Mouse (Mus musculus): ENCODE measurements around the gene Mkln1. TPM values are rescaled to one million over a fixed set of nuclear protein-coding genes. Genes with fewer than 3 reads are reported as not detected.
"Not testable (repeated sequence)": the region's sequence is repeated elsewhere in the genome, so short reads cannot be mapped to it uniquely, and the experiment has no call there.

Mkln1 gene
- polyA plus RNA-seq, 1 experiment, result 181 TPM

DNA sequence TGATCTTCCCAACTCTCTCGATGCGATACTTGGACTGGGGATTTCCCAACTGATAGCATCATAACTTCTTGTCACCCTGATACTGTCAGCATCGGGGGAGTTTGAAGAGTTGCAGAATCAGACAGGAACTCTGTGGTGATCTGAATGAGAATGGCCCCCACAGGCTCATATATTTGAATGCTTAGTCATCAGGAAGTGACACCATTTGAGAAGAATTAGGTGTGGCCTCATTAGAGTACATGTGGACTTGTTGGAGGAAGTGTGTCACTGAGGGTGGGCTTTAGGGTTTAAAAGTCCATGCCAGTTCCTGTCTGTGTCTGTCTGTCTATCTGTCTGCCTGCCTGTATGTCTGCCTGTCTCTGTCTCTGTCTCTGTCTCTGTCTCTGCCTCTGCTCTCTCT lies 133.3 kb downstream of the Mkln1 start:
- H3K4me1 ChIP-seq (ENCODE audit: control insufficient read depth, insufficient read depth, insufficient read length, low read length), result peaks cover 23% of the 10 kb centered on the region
- no peak overlapping the region for H3K4me3 ChIP-seq (ENCODE audit: insufficient read depth, low read depth, low read length)
- peak overlapping the region; percentile 30 for H3K27ac ChIP-seq (replicated peaks; ENCODE audit: low read depth, low read length)

GRCm38 (mm10) chr6:31534705-31535104 lies 136.2 kb downstream of the Mkln1 start:
- Histone ChIP-seq H3K4me3 (ENCODE audit: insufficient read depth, low read depth, low read length) (no peak overlapping the region), H3K4me1 (ENCODE audit: control insufficient read depth, insufficient read depth, insufficient read length, low read length) (peaks cover 23% of the 10 kb centered on the region), H3K27ac (replicated peaks; ENCODE audit: low read depth, low read length) (no peak overlapping the region)

DNA sequence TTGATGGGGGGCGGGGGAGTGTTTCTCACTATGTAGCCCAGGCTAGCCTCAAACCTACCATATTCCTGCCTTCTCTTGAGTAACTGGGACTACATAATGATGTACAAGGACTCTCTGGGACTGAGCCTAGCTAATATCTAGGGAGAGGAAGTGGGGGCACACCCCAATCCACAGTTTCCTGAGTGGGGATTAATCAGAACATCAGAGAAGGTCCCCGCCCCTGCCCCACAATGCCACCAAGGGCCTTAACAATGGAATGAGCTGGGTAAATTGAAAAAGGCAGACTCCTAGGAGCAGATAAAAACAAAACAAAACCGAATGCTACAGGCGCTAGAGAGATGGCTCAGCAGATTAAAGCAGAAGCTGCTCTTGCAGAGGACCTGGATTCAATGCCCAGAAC lies 138.7 kb downstream of the Mkln1 start:
- Histone ChIP-seq H3K4me3 (ENCODE audit: insufficient read depth, low read depth, low read length) (no peak overlapping the region), H3K27ac (replicated peaks; ENCODE audit: low read depth, low read length) (no peak overlapping the region), H3K4me1 (ENCODE audit: control insufficient read depth, insufficient read depth, insufficient read length, low read length) (peaks cover 24% of the 10 kb centered on the region)

DNA sequence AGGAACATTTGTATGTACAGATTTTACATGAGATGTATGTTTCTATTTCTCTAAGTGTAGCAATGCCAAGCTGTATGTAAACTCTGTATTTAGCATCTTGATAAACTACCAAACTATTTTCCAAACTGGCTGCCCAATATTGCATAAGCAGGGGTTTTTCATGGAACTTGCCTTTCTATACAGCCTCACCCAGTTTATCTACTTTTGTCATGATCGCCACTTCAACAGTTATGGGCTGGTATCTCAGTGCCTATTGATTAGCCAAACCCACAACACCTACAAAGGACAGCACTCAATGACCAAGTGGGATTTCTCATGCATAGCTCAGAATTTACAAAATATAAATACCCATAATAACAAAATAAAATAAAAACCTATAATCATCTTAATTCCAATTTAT lies 139.6 kb downstream of the Mkln1 start:
- H3K27ac ChIP-seq (replicated peaks; ENCODE audit: low read depth, low read length), result no peak overlapping the region

DNA sequence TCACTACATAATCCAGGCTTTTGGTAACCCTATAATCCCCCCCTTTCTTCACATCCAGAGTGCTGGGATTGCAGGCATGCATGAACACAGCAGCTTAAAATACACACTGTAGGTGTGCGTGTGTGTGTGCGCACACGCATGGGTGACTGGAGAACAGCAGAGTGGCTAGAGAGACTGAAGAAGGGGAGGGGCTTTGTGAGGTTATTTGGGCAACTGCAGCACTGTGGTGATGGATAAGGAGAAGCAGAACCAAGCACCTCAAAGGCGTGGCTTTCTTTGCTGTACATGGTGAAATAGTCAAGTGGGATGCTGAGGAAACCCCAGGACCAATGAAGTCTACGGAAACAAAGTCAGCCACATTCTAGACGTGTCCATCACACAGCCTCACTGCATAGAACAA lies 141.5 kb downstream of the Mkln1 start:
- peaks cover 38% of the 10 kb centered on the region for H3K4me1 ChIP-seq (ENCODE audit: control insufficient read depth, insufficient read depth, insufficient read length, low read length)
- H3K4me3 ChIP-seq (ENCODE audit: insufficient read depth, low read depth, low read length), result no peak overlapping the region
- H3K27ac ChIP-seq (replicated peaks; ENCODE audit: low read depth, low read length), result no peak overlapping the region

More for the DNA sequence above, 139.6 kb downstream of the Mkln1 start:
- Histone ChIP-seq H3K4me3 (ENCODE audit: insufficient read depth, low read depth, low read length) (no peak overlapping the region), H3K4me1 (ENCODE audit: control insufficient read depth, insufficient read depth, insufficient read length, low read length) (peaks cover 25% of the 10 kb centered on the region)

GRCm38 (mm10) chr6:31544318-31544717 lies 145.8 kb downstream of the Mkln1 start:
- Histone ChIP-seq H3K27ac (replicated peaks; ENCODE audit: low read depth, low read length) (peak overlapping the region; percentile 87), H3K4me3 (ENCODE audit: insufficient read depth, low read depth, low read length) (0 out of 2 replicates have a peak overlapping the region, but pooled peaks have one; percentile 10), H3K4me1 (ENCODE audit: control insufficient read depth, insufficient read depth, insufficient read length, low read length) (peaks cover 53% of the 10 kb centered on the region)

DNA sequence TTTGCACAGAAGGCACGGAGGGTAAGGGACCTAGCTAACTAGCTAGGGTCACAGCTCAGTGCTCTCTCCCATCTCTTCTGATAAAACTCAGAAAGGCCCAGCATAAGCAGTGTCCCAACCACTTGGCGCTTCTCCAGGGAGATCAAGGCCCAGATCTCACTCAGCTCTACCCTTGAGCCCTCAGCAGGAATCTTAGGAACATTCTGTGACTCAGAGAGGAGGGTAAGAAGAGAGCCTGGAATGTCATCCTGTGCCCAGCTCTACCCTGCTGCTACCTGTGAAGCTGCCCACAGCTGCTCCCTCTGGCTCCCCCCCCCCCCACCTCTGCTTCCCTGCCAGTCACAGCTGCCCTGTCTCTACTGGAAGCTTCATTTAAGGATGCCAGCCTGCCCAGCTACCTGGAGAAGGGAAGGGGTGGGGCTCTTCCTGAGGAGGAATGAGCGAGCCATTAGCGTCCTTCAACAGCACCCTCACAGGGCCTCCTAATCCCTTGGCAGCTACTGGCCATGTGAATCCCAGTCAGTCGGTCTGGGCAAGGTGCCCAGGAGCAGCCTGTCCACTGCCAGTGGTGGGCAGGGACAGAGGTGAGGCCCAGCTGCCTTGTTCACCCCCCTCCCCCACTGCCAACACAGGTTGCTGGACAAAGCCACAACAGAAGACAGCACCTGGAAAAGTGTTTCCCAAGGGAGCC lies 151.0 kb downstream of the Mkln1 start:
- Histone ChIP-seq H3K27ac (replicated peaks; ENCODE audit: low read depth, low read length) (peak overlapping the region; percentile 37), H3K4me3 (ENCODE audit: insufficient read depth, low read depth, low read length) (no peak overlapping the region), H3K4me1 (ENCODE audit: control insufficient read depth, insufficient read depth, insufficient read length, low read length) (peaks cover 57% of the 10 kb centered on the region)

DNA sequence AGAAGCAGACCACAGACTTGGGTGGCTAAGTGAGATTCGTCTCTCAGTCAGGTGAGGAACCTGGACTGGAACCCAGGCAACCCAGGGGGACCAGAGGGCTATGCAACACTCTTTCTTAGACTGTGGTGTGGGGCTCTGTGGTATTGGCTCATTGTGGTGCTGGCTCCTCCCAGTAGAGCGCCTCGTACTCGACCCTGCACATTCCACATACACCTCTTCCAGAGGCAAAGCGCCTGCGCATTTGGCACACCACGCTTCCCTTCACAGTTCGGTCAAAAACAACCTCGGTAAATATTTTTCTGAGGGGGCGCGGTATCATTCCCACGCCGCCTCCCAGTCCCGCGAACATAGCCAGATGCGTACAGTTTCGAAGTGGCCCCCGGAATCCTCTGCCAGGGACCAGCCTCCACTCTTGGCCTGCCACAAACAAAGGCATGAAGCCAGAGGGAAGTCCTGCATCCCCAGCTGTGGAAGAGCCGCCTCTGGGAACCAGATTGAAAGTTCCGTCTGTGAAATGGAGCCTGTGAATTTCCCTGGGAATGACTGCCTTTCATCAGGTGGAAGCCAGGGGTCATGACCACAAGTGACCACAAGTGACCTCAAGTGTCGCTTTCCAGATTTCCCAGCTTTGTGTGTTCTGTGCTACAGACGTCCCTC lies 152.5 kb downstream of the Mkln1 start:
- H3K27ac ChIP-seq (replicated peaks; ENCODE audit: low read depth, low read length), result peak overlapping the region; percentile 46
- peaks cover 57% of the 10 kb centered on the region for H3K4me1 ChIP-seq (ENCODE audit: control insufficient read depth, insufficient read depth, insufficient read length, low read length)
- peak overlapping the region; percentile 15; the same call in 1 of the 2 replicates for H3K4me3 ChIP-seq (ENCODE audit: insufficient read depth, low read depth, low read length)

- Histone ChIP-seq H3K4me1 (ENCODE audit: control insufficient read depth, insufficient read depth, insufficient read length, low read length) (peaks cover 41% of the 10 kb centered on the region), H3K27ac (replicated peaks; ENCODE audit: low read depth, low read length) (no peak overlapping the region), H3K4me3 (ENCODE audit: insufficient read depth, low read depth, low read length) (no peak overlapping the region)
These were observed 158.0 kb downstream of the Mkln1 start for GRCm38 (mm10) chr6:31556460-31557100.

DNA sequence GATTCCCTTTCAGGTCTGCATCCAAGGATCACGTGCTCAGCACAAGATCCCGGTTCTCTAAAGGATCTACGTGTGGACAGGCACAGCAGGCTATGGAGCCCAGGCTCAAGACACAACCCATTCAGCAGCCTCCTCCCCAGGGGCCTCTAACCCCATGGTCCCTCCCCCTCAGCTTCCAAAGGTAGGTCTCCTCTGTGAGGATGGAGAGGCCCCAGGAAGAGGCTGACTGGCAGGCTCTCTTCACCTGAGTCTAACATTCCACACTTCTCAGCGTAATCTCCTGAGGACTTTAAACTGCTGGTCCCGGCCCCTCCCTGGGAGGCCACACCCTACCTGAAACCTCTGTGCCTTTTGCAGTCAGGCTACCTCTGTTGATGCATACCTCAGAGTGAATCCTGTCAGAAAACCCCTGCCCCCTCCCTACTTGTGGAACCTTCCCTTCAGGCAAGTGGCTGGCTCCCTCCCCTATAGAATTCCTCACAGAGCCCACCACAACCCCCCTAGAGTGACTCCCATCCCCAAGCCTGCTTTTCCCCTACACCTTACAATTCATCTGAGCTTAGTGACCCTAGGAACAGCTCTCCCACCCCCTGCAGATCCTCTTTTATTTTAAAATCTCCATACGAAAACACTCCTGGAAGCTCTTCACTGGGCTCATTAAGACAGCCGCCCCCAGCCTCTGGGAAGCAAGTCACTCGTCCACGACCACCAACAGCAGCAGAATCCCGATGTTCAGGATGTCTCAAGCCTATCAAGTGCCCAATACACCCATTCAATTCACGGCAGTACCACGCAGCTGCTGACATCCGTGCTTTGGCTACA lies 161.8 kb downstream of the Mkln1 start:
- H3K27ac ChIP-seq (replicated peaks; ENCODE audit: low read depth, low read length), result no peak overlapping the region
- H3K4me1 ChIP-seq (ENCODE audit: control insufficient read depth, insufficient read depth, insufficient read length, low read length), result peaks cover 13% of the 10 kb centered on the region
- H3K4me3 ChIP-seq (ENCODE audit: insufficient read depth, low read depth, low read length), result peak overlapping the region; percentile 37

- H3K4me3 ChIP-seq (ENCODE audit: insufficient read depth, low read depth, low read length), result peak overlapping the region; percentile 61
These were observed 163.4 kb downstream of the Mkln1 start for GRCm38 (mm10) chr6:31561948-31562347.

GRCm38 (mm10) chr6:31562371-31563080 lies 164.0 kb downstream of the Mkln1 start:
- peaks cover 10% of the 10 kb centered on the region; the same call in 1 of the 2 replicates for H3K4me1 ChIP-seq (ENCODE audit: control insufficient read depth, insufficient read depth, insufficient read length, low read length)
- peak overlapping the region; percentile 25 for H3K27ac ChIP-seq (replicated peaks; ENCODE audit: low read depth, low read length)
- peak overlapping the region; percentile 61 for H3K4me3 ChIP-seq (ENCODE audit: insufficient read depth, low read depth, low read length)

More at GRCm38 (mm10) chr6:31561948-31562347, 163.4 kb downstream of the Mkln1 start:
- peak overlapping the region; percentile 25 for H3K27ac ChIP-seq (replicated peaks; ENCODE audit: low read depth, low read length)
- not testable (repeated sequence) for H3K4me1 ChIP-seq (ENCODE audit: control insufficient read depth, insufficient read depth, insufficient read length, low read length)

- Histone ChIP-seq H3K27ac (replicated peaks; ENCODE audit: low read depth, low read length) (peak within 1 kb of the TSS; percentile 63), H3K4me1 (ENCODE audit: control insufficient read depth, insufficient read depth, insufficient read length, low read length) (peaks cover 10% of the 10 kb centered on the region; the same call in 1 of the 2 replicates), H3K4me3 (ENCODE audit: insufficient read depth, low read depth, low read length) (peak within 1 kb of the TSS; percentile 66)
These were observed 165.0 kb downstream of the Mkln1 start, which contains the start of gene Podxl for GRCm38 (mm10) chr6:31563235-31564181. Gene Podxl (minus strand): TSS chr6:31563981.

Data from brown adipose tissue, adult 24 weeks (tissue).